ENCODE assay signal across 14 mouse cellular contexts in genomic region chr2:38354179-38354716, GRCm38 (mm10). TPM values are rescaled to one million over a fixed set of nuclear protein-coding genes. Genes with fewer than 3 reads are reported as not detected.
A peak's percentile ranks its signal among the peaks of the same experiment; 100 is the strongest.
DNase-seq lines count a peak whose midpoint lies in the region; ATAC-seq and TF ChIP-seq lines count a peak whose summit lies in the region.
"Had no signal": no experiment of that assay in that cellular context is flagged by ENCODE, and none has a peak within 500 bp of the region (broad histone marks: within the 10 kb centered on the region; RNA-seq: fewer than 3 reads in every experiment).

No protein-coding gene starts in this region.

- no peak for DNase-seq in neural tube, embryonic 10.5 days (ENCODE audit: extremely low spot score, low spot score)
- DNase-seq in forebrain, postnatal 0 days: no peak
- DNase-seq in liver, embryonic 11.5 days (ENCODE audit: low spot score): no peak
- DNase-seq in testis, postnatal 10 days (ENCODE audit: low spot score): no peak
- no peak for DNase-seq in left cerebral cortex, adult 8-10 months (ENCODE audit: low spot score in 2 of 2)
- no peak for DNase-seq in testis, postnatal 14 days (ENCODE audit: low spot score)
- no peak for DNase-seq in layer of hippocampus, adult 8-10 months (ENCODE audit: low spot score in 2 of 2)
- DNase-seq: gastrocnemius, postnatal 10 days; heart, postnatal 14 days; kidney, postnatal 25 days; lung, adult 18-20 months; right cerebral cortex, postnatal 4 days; thymus, adult 2 months had no signal

- H3K36me3 ChIP-seq in neural tube, embryonic 12.5 days: no peaks in the 10 kb centered on the region
- peaks cover 5% of the 10 kb centered on the region for H3K36me3 ChIP-seq in forebrain, postnatal 0 days (ENCODE audit: insufficient read depth)
- no peaks in the 10 kb centered on the region for H3K36me3 ChIP-seq in liver, embryonic 11.5 days (ENCODE audit: control insufficient read depth, insufficient read depth, low read length)

- peaks cover 98% of the 10 kb centered on the region for H3K27me3 ChIP-seq in neural tube, embryonic 12.5 days (replicated peaks)
- peaks cover 8% of the 10 kb centered on the region; the same call in 1 of the 2 replicates for H3K27me3 ChIP-seq in forebrain, postnatal 0 days (ENCODE audit: insufficient read depth, low read length)
- peaks cover 100% of the 10 kb centered on the region for H3K27me3 ChIP-seq in liver, embryonic 11.5 days (replicated peaks; ENCODE audit: control insufficient read depth, insufficient read depth, low read length)

- H3K4me2 ChIP-seq in neural tube, embryonic 12.5 days (replicated peaks): peak overlapping the region; percentile 18; the same call in 1 of the 2 replicates
- H3K4me2 ChIP-seq in forebrain, postnatal 0 days (ENCODE audit: low read depth): peak overlapping the region; percentile 78
- H3K4me2 ChIP-seq in liver, embryonic 11.5 days: peak overlapping the region; percentile 62

- no peak overlapping the region for H3K27ac ChIP-seq in neural tube, embryonic 12.5 days
- peak overlapping the region; percentile 79 for H3K27ac ChIP-seq in forebrain, postnatal 0 days (ENCODE audit: low read depth, low read length)
- H3K27ac ChIP-seq in liver, embryonic 11.5 days (ENCODE audit: low read depth, low read length): no peak overlapping the region

- H3K9me3 ChIP-seq in neural tube, embryonic 12.5 days: no peaks in the 10 kb centered on the region
- no peaks in the 10 kb centered on the region for H3K9me3 ChIP-seq in forebrain, postnatal 0 days (ENCODE audit: low read length)
- H3K9me3 ChIP-seq in liver, embryonic 11.5 days (ENCODE audit: control insufficient read depth, low read length): no peaks in the 10 kb centered on the region

- H3K4me3 ChIP-seq in neural tube, embryonic 12.5 days: no peak overlapping the region; the same call in 1 of the 2 replicates
- peak overlapping the region; percentile 59 for H3K4me3 ChIP-seq in forebrain, postnatal 0 days (ENCODE audit: low read depth, low read length)
- H3K4me3 ChIP-seq in liver, embryonic 11.5 days (ENCODE audit: low read depth, low read length): peak overlapping the region; percentile 47

- WGBS in neural tube, embryonic 12.5 days: 2% methylated on average over 22 of the region's 22 CpGs
- WGBS in forebrain, postnatal 0 days: 3% methylated on average over 22 of the region's 22 CpGs
- 4% methylated on average over 22 of the region's 22 CpGs for WGBS in liver, embryonic 11.5 days

- TF ChIP-seq CTCF in forebrain, postnatal 0 days (IDR thresholded peaks at IDR 0.05; ENCODE audit: low read depth): no peak

- H3K9ac ChIP-seq in neural tube, embryonic 12.5 days: no peak overlapping the region
- peak overlapping the region; percentile 51 for H3K9ac ChIP-seq in forebrain, postnatal 0 days
- H3K9ac ChIP-seq in liver, embryonic 11.5 days (ENCODE audit: low read depth, low read length): peak overlapping the region; percentile 31; the same call in 1 of the 2 replicates

- no peak for ATAC-seq in neural tube, embryonic 12.5 days (ENCODE audit: low FRiP score, low read depth)
- ATAC-seq in forebrain, postnatal 0 days: no peak
- ATAC-seq in liver, embryonic 11.5 days (replicated peaks; ENCODE audit: low FRiP score): no peak

- peaks cover 32% of the 10 kb centered on the region for H3K4me1 ChIP-seq in neural tube, embryonic 12.5 days
- 0 out of 2 replicates have a peak, but pooled peaks cover 6% of the 10 kb centered on the region for H3K4me1 ChIP-seq in forebrain, postnatal 0 days (ENCODE audit: insufficient read depth)
- peaks cover 8% of the 10 kb centered on the region for H3K4me1 ChIP-seq in liver, embryonic 11.5 days (replicated peaks; ENCODE audit: control insufficient read depth, insufficient read depth, low read length)

RNA-seq across cellular contexts. Expression of gene Lhx2, which starts 15.2 kb away (rescaled TPM):
- polyA plus RNA-seq in neural tube, embryonic 12.5 days (2016; fragmentation: Nextera tagmentation; extraction: Ambion mirVana): 6.9 and 7.5 TPM in 2 replicates
- 82.8 and 87.6 TPM in 2 replicates for total RNA-seq in forebrain, postnatal 0 days (2014; rRNA removed)
- polyA plus RNA-seq in forebrain, postnatal 0 days (2015; fragmentation: Nextera tagmentation; extraction: Ambion mirVana): 43.5 and 45.9 TPM in 2 replicates
- polyA plus RNA-seq in liver, embryonic 11.5 days (2014; fragmentation: Nextera tagmentation; extraction: Ambion mirVana): 10.5 and 11.0 TPM in 2 replicates
- total RNA-seq in left cerebral cortex, adult 8-10 months (2022): 10 to 100 TPM; 55.7 to 61.8 (median 58.4) TPM
- total RNA-seq in layer of hippocampus, adult 8-10 months (2022): 10 to 100 TPM; 67.2 to 84.6 (median 74.4) TPM

Comparison
In these comparisons a context has a peak if more than half of its experiments do, and no peak if none do; other contexts are left out.
1. H3K4me2 ChIP-seq: peak in every context shown above with its lines; median percentile 78 in forebrain, postnatal 0 days; 62 in liver, embryonic 11.5 days; 18 in neural tube, embryonic 12.5 days.